Mouse (Mus musculus): ENCODE data around the gene Clip3. TPM values are rescaled to one million over a fixed set of nuclear protein-coding genes. Genes with fewer than 3 reads are reported as not detected.
A peak's percentile ranks its signal among the peaks of the same experiment; 100 is the strongest.

Clip3 gene
- polyA plus RNA-seq, 1 experiment from 2014 or later, result 9.6 TPM

DNA sequence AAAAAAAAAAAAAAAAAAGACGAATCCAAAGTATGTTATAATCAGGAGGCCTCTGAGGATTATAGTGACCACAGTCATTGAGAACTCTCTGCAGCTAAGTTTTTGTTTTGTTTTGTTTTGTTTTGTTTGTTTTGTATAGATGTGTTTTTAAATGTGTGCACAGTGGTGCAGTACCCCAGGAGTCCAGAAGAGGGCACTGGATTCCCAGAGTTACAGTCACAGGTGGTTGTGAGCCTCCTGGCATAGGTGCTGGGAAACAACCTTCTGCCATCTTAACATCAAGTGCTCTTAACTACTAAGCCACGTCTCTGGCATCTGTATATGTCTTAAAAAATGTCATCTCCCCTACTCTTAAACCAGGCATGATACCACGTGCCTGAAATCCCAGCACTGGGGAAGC lies 9.4 kb downstream of the Clip3 start:
- WGBS, result 54% methylated on average over 3 of the region's 3 CpGs
- ATAC-seq (ENCODE audit: low FRiP score, low TSS enrichment) (no peak), DNase-seq (ENCODE audit: low spot score) (peak; percentile 34)
- no peak overlapping the region for H3K9ac ChIP-seq (ENCODE audit: low read length)
- H3K9me3 ChIP-seq (ENCODE audit: control insufficient read depth, low read length), result no peaks in the 10 kb centered on the region
- no peak overlapping the region for H3K4me2 ChIP-seq (replicated peaks; ENCODE audit: low read depth)
- H3K4me1 ChIP-seq (replicated peaks; ENCODE audit: control insufficient read depth, insufficient read depth), result no peaks in the 10 kb centered on the region
- TF ChIP-seq CTCF (IDR thresholded peaks at IDR 0.05; ENCODE audit: low read depth) (peak; percentile 76), EP300 (optimal IDR thresholded peaks at IDR 0.05) (no peak)
- peaks cover 5% of the 10 kb centered on the region; the same call in 1 of the 2 replicates for H3K36me3 ChIP-seq (ENCODE audit: control insufficient read depth, insufficient read depth, low read length)
- H3K4me3 ChIP-seq (ENCODE audit: low read depth, low read length), result no peak overlapping the region
- no peak overlapping the region for H3K27ac ChIP-seq (replicated peaks)
- H3K27me3 ChIP-seq (ENCODE audit: control insufficient read depth, insufficient read depth, low read length), result no peaks in the 10 kb centered on the region

DNA sequence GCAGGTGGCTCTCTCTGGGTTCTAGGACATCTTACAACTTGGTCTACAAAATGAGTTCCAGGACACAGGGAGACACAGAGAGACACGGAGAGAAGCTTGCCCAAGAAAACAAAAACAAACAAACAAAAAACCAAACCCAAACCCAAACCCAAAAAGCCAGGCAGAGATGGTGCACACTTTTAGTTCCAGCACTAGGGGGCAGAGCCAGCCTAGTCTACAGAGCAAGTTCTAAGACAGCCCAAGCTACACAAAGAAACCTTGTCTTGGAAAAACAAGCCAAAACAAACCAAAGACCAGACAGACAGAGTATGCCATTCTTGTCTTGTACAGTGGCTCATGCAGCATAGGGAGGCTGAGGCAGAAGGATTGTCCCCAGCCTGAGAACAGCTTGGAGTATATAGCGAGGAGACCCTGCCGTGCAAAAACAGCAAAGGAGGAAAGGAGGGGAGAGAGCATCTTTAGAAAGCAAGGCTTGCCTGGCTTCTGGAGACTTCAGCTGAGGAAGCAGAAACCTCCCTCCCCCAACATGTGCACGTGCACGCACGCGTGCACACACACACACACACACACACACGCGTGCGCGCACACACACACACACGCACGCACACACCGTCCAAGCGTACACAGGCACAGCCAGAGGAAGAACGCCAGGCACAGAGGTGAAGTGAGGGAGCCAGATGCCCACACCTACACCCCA lies 14.7 kb downstream of the Clip3 start:
- Histone ChIP-seq H3K36me3 (ENCODE audit: control insufficient read depth, insufficient read depth, low read length) (peaks cover 3% of the 10 kb centered on the region; the same call in 1 of the 2 replicates), H3K27ac (replicated peaks) (no peak overlapping the region), H3K4me1 (replicated peaks; ENCODE audit: control insufficient read depth, insufficient read depth) (0 out of 2 replicates have a peak, but pooled peaks cover 3% of the 10 kb centered on the region), H3K4me2 (replicated peaks; ENCODE audit: low read depth) (no peak overlapping the region), H3K9ac (ENCODE audit: low read length) (no peak overlapping the region), H3K4me3 (ENCODE audit: low read depth, low read length) (no peak overlapping the region), H3K9me3 (ENCODE audit: control insufficient read depth, low read length) (no peaks in the 10 kb centered on the region), H3K27me3 (ENCODE audit: control insufficient read depth, insufficient read depth, low read length) (no peaks in the 10 kb centered on the region)
- DNase-seq (ENCODE audit: low spot score), result no peak
- no peak for ATAC-seq (ENCODE audit: low FRiP score, low TSS enrichment)
- TF ChIP-seq CTCF (IDR thresholded peaks at IDR 0.05; ENCODE audit: low read depth) (peak; percentile 65), EP300 (optimal IDR thresholded peaks at IDR 0.05) (no peak)
- WGBS, result 86% methylated on average over 16 of the region's 16 CpGs

DNA sequence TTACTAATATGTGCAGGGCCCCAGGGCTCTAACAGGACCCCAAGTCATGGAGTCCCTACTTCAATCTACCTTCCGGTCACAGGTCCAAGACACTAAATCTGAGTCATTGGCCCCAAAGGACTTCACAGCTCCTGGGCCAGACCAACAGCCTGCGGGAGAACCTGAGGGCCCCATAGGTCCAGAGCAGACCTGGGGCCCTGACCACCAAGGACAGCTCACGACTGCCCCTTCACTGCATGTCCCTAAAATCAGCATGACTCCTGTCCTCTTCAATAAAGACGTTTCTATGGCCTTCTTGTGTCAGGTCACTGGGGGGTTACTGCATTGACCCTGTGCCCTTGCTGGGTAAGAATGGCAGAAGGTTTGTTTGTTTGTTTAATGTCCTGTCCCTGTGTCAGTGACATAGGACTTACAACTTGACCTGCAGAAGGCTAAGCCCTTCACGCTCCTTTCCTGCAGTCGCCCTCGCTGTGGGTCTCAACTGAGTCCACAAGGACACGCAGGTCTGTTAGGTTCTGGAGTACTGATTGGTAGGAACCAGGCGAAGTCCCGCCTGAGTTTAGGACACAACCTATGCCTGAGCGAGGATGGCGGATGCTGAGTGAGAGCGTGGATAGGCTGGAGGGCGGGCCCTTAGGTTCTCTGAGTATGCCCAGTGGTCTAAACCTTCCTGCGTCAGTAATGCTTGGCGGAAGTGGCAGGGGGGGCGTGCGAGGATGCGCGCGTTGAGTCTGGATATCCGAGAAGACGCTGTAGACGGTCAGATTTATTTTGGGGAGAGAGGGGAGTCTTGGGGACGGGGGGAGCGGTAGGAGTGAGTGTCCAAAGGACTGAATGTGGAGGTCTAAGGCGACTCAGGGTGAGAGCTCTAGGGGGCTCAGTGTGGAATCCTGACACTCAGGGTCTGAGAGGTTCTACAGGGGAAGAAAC lies 16.8 kb downstream of the Clip3 start, which contains the start of gene Alkbh6:
TSS of gene Alkbh6 (plus strand) at position 642 of the 930 bp plus-strand sequence.
- Histone ChIP-seq H3K27ac (replicated peaks) (0 out of 2 replicates have a peak within 1 kb of the TSS, but pooled peaks have one; percentile 30), H3K36me3 (ENCODE audit: control insufficient read depth, insufficient read depth, low read length) (peaks cover 3% of the 10 kb centered on the region; the same call in 1 of the 2 replicates), H3K9ac (ENCODE audit: low read length) (peak within 1 kb of the TSS; percentile 65), H3K4me1 (replicated peaks; ENCODE audit: control insufficient read depth, insufficient read depth) (0 out of 2 replicates have a peak, but pooled peaks cover 3% of the 10 kb centered on the region), H3K9me3 (ENCODE audit: control insufficient read depth, low read length) (no peaks in the 10 kb centered on the region), H3K4me2 (replicated peaks; ENCODE audit: low read depth) (peak within 1 kb of the TSS; percentile 62), H3K27me3 (ENCODE audit: control insufficient read depth, insufficient read depth, low read length) (no peaks in the 10 kb centered on the region), H3K4me3 (ENCODE audit: low read depth, low read length) (peak within 1 kb of the TSS; percentile 69)
- 4% methylated on average over 27 of the region's 27 CpGs for WGBS
- TF ChIP-seq EP300 (optimal IDR thresholded peaks at IDR 0.05) (no peak), CTCF (IDR thresholded peaks at IDR 0.05; ENCODE audit: low read depth) (peak; percentile 20)
- ATAC-seq (ENCODE audit: low FRiP score, low TSS enrichment) (peak; percentile 99), DNase-seq (ENCODE audit: low spot score) (peak; percentile 94)

DNA sequence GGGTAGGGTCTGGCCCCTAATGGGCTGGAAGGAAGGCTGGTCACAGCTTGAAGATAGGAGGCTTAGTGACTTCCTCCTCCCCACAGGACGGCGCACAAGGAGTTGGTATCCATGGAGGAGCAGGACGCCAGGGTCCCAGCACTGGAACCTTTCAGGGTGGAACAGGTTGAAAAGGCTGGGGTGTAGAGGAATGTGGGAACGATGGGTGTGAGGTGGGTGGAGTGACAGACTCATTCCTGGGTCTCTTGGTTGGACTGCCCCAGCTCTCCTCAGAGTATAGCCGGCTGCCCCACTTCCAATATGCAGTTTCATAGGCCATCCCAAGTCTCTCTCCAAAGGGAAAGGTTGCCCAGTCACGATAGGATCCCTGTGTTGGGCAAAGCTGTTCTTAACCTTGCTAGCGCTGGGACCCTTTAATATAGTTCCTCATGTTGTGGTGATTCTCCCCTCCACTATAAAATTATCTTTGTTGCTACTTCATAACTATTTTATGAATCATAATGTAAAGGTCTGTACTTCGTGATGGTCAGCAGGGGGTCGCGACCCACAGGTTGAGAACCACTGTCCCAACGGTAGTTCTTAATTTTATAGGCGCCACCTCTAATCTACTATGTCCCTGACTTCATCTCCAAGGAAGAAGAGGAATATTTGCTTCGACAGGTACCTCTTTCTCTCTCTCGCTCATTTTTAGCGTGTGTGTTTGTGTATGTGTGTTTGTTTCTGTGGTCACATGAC lies 18.0 kb downstream of the Clip3 start:
- no peak for ATAC-seq (ENCODE audit: low FRiP score, low TSS enrichment)
- 53% methylated on average over 15 of the region's 15 CpGs for WGBS

DNA sequence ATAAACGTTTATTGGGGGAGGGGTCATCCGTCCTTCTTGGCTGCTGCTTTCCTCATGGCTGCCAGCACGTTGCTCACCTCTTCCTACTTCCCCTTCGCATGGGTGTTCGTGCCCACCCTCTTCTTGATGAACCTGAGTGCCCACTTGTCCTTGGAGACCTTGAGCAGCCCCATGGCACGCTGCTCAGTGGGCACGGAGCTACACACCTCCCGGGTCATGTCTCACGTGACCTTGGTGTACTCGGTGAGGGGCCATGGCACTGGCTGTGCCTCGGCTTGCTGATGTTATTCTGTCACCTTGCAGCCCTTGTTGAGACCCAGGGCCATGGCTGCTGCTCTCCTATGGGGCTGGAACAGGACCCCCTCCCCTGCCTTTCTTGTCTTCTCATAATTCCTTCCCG lies 18.6 kb downstream of the Clip3 start:
- H3K9me3 ChIP-seq (ENCODE audit: control insufficient read depth, low read length), result no peaks in the 10 kb centered on the region
- H3K27me3 ChIP-seq (ENCODE audit: control insufficient read depth, insufficient read depth, low read length), result no peaks in the 10 kb centered on the region
- 0 out of 2 replicates have a peak, but pooled peaks cover 3% of the 10 kb centered on the region for H3K4me1 ChIP-seq (replicated peaks; ENCODE audit: control insufficient read depth, insufficient read depth)
- H3K4me2 ChIP-seq (replicated peaks; ENCODE audit: low read depth), result no peak overlapping the region
- peaks cover 3% of the 10 kb centered on the region; the same call in 1 of the 2 replicates for H3K36me3 ChIP-seq (ENCODE audit: control insufficient read depth, insufficient read depth, low read length)
- H3K4me3 ChIP-seq (ENCODE audit: low read depth, low read length), result no peak overlapping the region
- ATAC-seq (ENCODE audit: low FRiP score, low TSS enrichment), result no peak
- TF ChIP-seq CTCF (IDR thresholded peaks at IDR 0.05; ENCODE audit: low read depth), result no peak
- TF ChIP-seq EP300 (optimal IDR thresholded peaks at IDR 0.05), result no peak
- H3K9ac ChIP-seq (ENCODE audit: low read length), result no peak overlapping the region
- WGBS, result 90% methylated on average over 12 of the region's 12 CpGs
- H3K27ac ChIP-seq (replicated peaks), result no peak overlapping the region
- DNase-seq (ENCODE audit: low spot score), result no peak

More for the DNA sequence above, 18.0 kb downstream of the Clip3 start:
- DNase-seq (ENCODE audit: low spot score), result no peak
- Histone ChIP-seq H3K9me3 (ENCODE audit: control insufficient read depth, low read length) (no peaks in the 10 kb centered on the region), H3K4me2 (replicated peaks; ENCODE audit: low read depth) (peak overlapping the region; percentile 62), H3K4me1 (replicated peaks; ENCODE audit: control insufficient read depth, insufficient read depth) (0 out of 2 replicates have a peak, but pooled peaks cover 3% of the 10 kb centered on the region), H3K4me3 (ENCODE audit: low read depth, low read length) (peak overlapping the region; percentile 69), H3K27ac (replicated peaks) (no peak overlapping the region), H3K36me3 (ENCODE audit: control insufficient read depth, insufficient read depth, low read length) (peaks cover 3% of the 10 kb centered on the region; the same call in 1 of the 2 replicates), H3K27me3 (ENCODE audit: control insufficient read depth, insufficient read depth, low read length) (no peaks in the 10 kb centered on the region), H3K9ac (ENCODE audit: low read length) (peak overlapping the region; percentile 65)
- TF ChIP-seq EP300 (optimal IDR thresholded peaks at IDR 0.05), result no peak
- no peak for TF ChIP-seq CTCF (IDR thresholded peaks at IDR 0.05; ENCODE audit: low read depth)
